Comparison of ENCODE assay signal across 23 mouse cellular contexts in the genomic region with DNA sequence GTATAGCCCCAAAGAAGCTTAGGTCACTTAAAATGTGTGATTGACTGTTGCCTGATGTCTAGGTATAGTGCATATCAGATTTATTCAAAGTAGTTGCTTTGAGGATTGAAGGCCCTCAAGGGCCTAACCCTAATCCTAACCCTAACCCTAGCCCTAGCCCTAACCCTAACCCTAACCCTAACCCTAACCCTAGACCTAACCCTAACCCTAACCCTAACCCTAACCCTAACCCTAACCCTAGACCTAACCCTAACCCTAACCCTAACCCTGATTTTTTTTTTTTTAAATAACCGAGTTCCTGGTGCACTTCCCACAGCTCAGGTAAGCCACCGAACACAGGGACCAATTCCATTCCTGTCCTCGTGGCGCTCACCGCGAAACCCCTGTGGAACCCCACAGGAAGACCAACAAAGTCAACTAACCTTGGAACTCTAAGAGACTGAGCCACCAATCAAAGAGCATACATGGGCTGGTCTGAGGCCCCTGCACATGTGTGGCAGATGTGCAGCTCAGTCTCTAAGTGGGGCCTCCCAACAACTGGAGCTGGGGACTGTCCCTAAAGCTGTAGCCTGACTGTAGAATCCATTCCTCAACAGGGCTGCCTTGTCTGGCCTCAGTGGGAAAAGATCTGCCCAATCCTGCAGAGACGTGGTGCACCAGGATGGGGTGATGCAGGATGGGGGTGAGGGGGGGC.
DNase-seq lines count a peak whose midpoint lies in the region; ATAC-seq and TF ChIP-seq lines count a peak whose summit lies in the region.
"Had no signal": no experiment of that assay in that cellular context is flagged by ENCODE, and none has a peak within 500 bp of the region (broad histone marks: within the 10 kb centered on the region; RNA-seq: fewer than 3 reads in every experiment).

No protein-coding gene starts in this region.

- 93% methylated on average over 7 of the region's 7 CpGs for WGBS in heart, embryonic 14.5 days

- H3K9me3 ChIP-seq in heart, embryonic 14.5 days (ENCODE audit: control insufficient read depth, low read length): no peaks in the 10 kb centered on the region
- no peaks in the 10 kb centered on the region for H3K9me3 ChIP-seq in CH12.LX (replicated peaks; ENCODE audit: low read length)
- H3K9me3 ChIP-seq: forebrain, embryonic 10.5 days; forebrain, embryonic 13.5 days; G1E had no signal

- DNase-seq in heart, adult 11 months: peak; percentile 78
- DNase-seq in heart, adult 8-10 months (ENCODE audit: low spot score): no peak
- no peak for DNase-seq in heart, postnatal 36 days
- peak; percentile 54 for DNase-seq in CH12.LX (ENCODE audit: extremely low read depth)
- DNase-seq in urinary bladder, postnatal 14 days (ENCODE audit: low spot score): no peak
- DNase-seq: adrenal gland, postnatal 10 days; adrenal gland, postnatal 36 days; cerebellum, adult 18-20 months; cerebellum, adult 9-10 months; cerebellum, postnatal 14 days; gastrocnemius, postnatal 10 days; gastrocnemius, postnatal 36 days; kidney, adult 18-20 months had no signal

- ATAC-seq in heart, embryonic 14.5 days (ENCODE audit: insufficient number of reproducible peaks, insufficient read depth, low FRiP score, low read depth): no peak
- ATAC-seq: forebrain, embryonic 13.5 days; forebrain, embryonic 16.5 days; hindbrain, postnatal 0 days; inflammation-experienced regulatory T-cells, adult 6 months; intestine, embryonic 16.5 days; Patski had no signal

- intact Hi-C loops in heart, postnatal 36 days (cut with DNase I): no loop called here

- H3K4me1 ChIP-seq in heart, embryonic 14.5 days (ENCODE audit: control insufficient read depth in 2 of 2, insufficient read depth in 2 of 2, low read length in 2 of 2): peaks cover 16 to 50% of the 10 kb centered on the region in 2 experiments
- peaks cover 5 to 38% of the 10 kb centered on the region in 2 experiments; a peak in 2 of 4 replicates for H3K4me1 ChIP-seq in CH12.LX (ENCODE audit: control insufficient read depth in 1 of 2, insufficient read depth in 2 of 2)
- H3K4me1 ChIP-seq: forebrain, embryonic 10.5 days; forebrain, embryonic 13.5 days had no signal

- TF ChIP-seq RAD21 in CH12.LX (IDR thresholded peaks at IDR 0.05; ENCODE audit: low read depth, low read length): no peak; the same call in 1 of the 2 replicates

- H3K9ac ChIP-seq in heart, embryonic 14.5 days (ENCODE audit: low read length): no peak overlapping the region
- no peak overlapping the region for H3K9ac ChIP-seq in CH12.LX (ENCODE audit: insufficient read depth, low read depth)
- H3K9ac ChIP-seq: forebrain, embryonic 13.5 days; hindbrain, embryonic 14.5 days had no signal

- H3K4me3 ChIP-seq in heart, embryonic 14.5 days (ENCODE audit: control insufficient read depth in 1 of 2, insufficient read depth in 1 of 2, low read depth in 1 of 2, low read length in 2 of 2): no peak overlapping the region
- H3K4me3 ChIP-seq in CH12.LX (replicated peaks in 1 of 3; ENCODE audit: low read depth in 2 of 3, low read length in 2 of 3, poor library complexity in 1 of 3): no peak overlapping the region
- H3K4me3 ChIP-seq: forebrain, embryonic 10.5 days; forebrain, embryonic 13.5 days had no signal

- in situ Hi-C loops in CH12.LX (cut with MboI; ENCODE audit: low pct_ligation_motif_present, low pct_unique_long_range_greater_than_20kb, low sequenced_read_pairs): no loop called here

- no peak overlapping the region for H3K4me2 ChIP-seq in heart, embryonic 14.5 days (ENCODE audit: low read length)
- 0 out of 2 replicates have a peak overlapping the region, but pooled peaks have one; percentile 25 for H3K4me2 ChIP-seq in CH12.LX (ENCODE audit: insufficient read depth, low read depth, poor library complexity, severe bottlenecking)
- H3K4me2 ChIP-seq: forebrain, embryonic 13.5 days; hindbrain, embryonic 14.5 days had no signal

- TF ChIP-seq EP300 in CH12.LX (IDR thresholded peaks at IDR 0.05; ENCODE audit: low read length): peak; percentile 45; the same call in 1 of the 2 replicates

- TF ChIP-seq POLR2A in CH12.LX (IDR thresholded peaks at IDR 0.05; ENCODE audit: low read depth, low read length): no peak

- dilution Hi-C loops in CH12.LX (cut with MboI; ENCODE audit: extremely low pct_ligation_motif_present, extremely low pct_unique_long_range_greater_than_20kb, low sequenced_read_pairs): no loop called here

- H3K79me2 ChIP-seq in CH12.LX (replicated peaks; ENCODE audit: control insufficient read depth, extremely low read depth, insufficient read depth, poor library complexity, severe bottlenecking): no peaks in the 10 kb centered on the region

- H3K27ac ChIP-seq in heart, embryonic 14.5 days (replicated peaks in 1 of 2; ENCODE audit: control insufficient read depth in 1 of 2, insufficient read depth in 1 of 2, low read depth in 2 of 2, low read length in 2 of 2): peak overlapping the region; percentile 44 to 61; a peak in 3 of 4 replicates
- no peak overlapping the region for H3K27ac ChIP-seq in CH12.LX (ENCODE audit: insufficient read depth, low read depth)
- H3K27ac ChIP-seq: forebrain, embryonic 10.5 days; forebrain, embryonic 13.5 days; hindbrain, embryonic 14.5 days; hindbrain, postnatal 0 days had no signal

- H3K36me3 ChIP-seq in heart, embryonic 14.5 days (ENCODE audit: control insufficient read depth, insufficient read depth, low read length): no peaks in the 10 kb centered on the region
- no peaks in the 10 kb centered on the region for H3K36me3 ChIP-seq in CH12.LX (replicated peaks in 1 of 2; ENCODE audit: control insufficient read depth in 1 of 2, insufficient read depth in 1 of 2, low read length in 1 of 2)
- H3K36me3 ChIP-seq: forebrain, embryonic 10.5 days; G1E had no signal

- no peaks in the 10 kb centered on the region for H3K27me3 ChIP-seq in heart, embryonic 14.5 days (ENCODE audit: control insufficient read depth, insufficient read depth, low read length)
- no peaks in the 10 kb centered on the region for H3K27me3 ChIP-seq in CH12.LX (replicated peaks)
- H3K27me3 ChIP-seq: forebrain, embryonic 13.5 days had no signal

- TF ChIP-seq CTCF in CH12.LX (conservative IDR thresholded peaks at IDR 0.05 in 1 of 2, IDR thresholded peaks at IDR 0.05 in 1 of 2; ENCODE audit: low read depth in 2 of 2, low read length in 2 of 2): no peak

TF ChIP-seq in CH12.LX, 34 proteins besides CTCF, POLR2A, EP300 and RAD21:
- TF ChIP-seq NRF1 (IDR thresholded peaks at IDR 0.05; ENCODE audit: low read depth, low read length) (0 out of 2 replicates have a peak, but pooled peaks have one; percentile 23), BHLHE40 (IDR thresholded peaks at IDR 0.05; ENCODE audit: low read depth, low read length) (peak; percentile 71), POLR2AphosphoS2 (IDR thresholded peaks at IDR 0.05; ENCODE audit: low read depth, low read length) (no peak), HCFC1 (IDR thresholded peaks at IDR 0.05; ENCODE audit: low read depth, low read length) (no peak), MYC (IDR thresholded peaks at IDR 0.05; ENCODE audit: low read depth, low read length) (peak; percentile 28; the same call in 1 of the 2 replicates), SMC3 (IDR thresholded peaks at IDR 0.05; ENCODE audit: low read depth, low read length) (no peak), TCF12 (IDR thresholded peaks at IDR 0.05; ENCODE audit: low read depth, low read length) (peak; percentile 53; the same call in 1 of the 2 replicates)

Comparison
In these comparisons a context has a peak if more than half of its experiments do, and no peak if none do; other contexts are left out.
1. DNase-seq: peak in heart, adult 11 months (single experiment) and CH12.LX (single experiment); none in heart, adult 8-10 months (single experiment), heart, postnatal 36 days (0 of 2) and urinary bladder, postnatal 14 days (single experiment).